ENCODE assay signal across 8 mouse cellular contexts in the genomic region with DNA sequence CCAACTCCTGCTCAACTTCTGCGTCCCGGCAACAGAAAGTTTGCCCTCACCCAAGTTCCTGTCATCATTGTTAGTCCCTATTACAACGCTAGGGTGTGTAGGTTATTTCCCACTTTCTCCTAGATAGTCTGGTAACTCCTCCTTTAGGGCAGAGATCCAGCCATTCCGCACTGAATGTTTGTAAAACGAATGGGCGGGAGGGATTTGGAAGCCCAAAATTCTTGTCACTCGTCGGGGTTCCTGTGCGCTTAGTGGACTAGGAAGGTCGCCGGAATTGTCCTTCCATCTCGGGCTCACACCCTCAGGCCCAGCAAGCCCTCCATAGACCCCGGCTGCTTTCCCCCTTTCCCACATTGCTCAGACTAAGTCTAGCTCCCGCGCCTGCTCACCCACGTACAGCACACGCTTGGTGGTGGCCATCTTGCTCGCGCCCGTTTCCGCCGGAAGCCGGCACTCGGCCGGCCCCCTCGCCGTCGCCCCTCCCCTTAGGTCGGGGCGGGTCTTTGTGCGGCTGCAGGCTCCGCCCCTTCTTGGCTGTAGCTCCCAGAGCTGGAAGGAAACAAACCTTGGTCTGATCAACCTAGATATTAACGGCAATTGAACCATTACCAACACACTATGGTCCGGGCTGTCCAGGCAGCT. TPM values are rescaled to one million over a fixed set of nuclear protein-coding genes. Genes with fewer than 3 reads are reported as not detected.
DNase-seq lines count a peak whose midpoint lies in the region; ATAC-seq and TF ChIP-seq lines count a peak whose summit lies in the region.

A gene (minus strand): TSS at position 439 of the 642 bp plus-strand sequence.

- peaks cover 41% of the 10 kb centered on the region for H3K36me3 ChIP-seq in E14TG2a.4 (ENCODE audit: insufficient read depth, low read length)
- peaks cover 4% of the 10 kb centered on the region; the same call in 1 of the 2 replicates for H3K36me3 ChIP-seq in forebrain, embryonic 11.5 days (ENCODE audit: control insufficient read depth, insufficient read depth, low read length)
- peaks cover 17% of the 10 kb centered on the region for H3K36me3 ChIP-seq in heart, embryonic 16.5 days (ENCODE audit: control insufficient read depth, insufficient read depth)
- H3K36me3 ChIP-seq in neural tube, embryonic 15.5 days, result peaks cover 11% of the 10 kb centered on the region; the same call in 1 of the 2 replicates

- peak; percentile 85 for DNase-seq in c-Kit-positive CD71-positive TER-119-negative erythroid progenitor cells, embryonic 14.5 days (ENCODE audit: low read depth)
- peak; percentile 95 for DNase-seq in forebrain, embryonic 11.5 days (ENCODE audit: low spot score)
- DNase-seq in kidney, postnatal 36 days, result peak; percentile 80 to 92
- DNase-seq in lung, adult 18-20 months, result peak; percentile 73 to 74
- DNase-seq in testis, postnatal 14 days (ENCODE audit: low spot score), result peak; percentile 83

- H3K9me3 ChIP-seq in E14TG2a.4 (ENCODE audit: low read length), result no peaks in the 10 kb centered on the region
- H3K9me3 ChIP-seq in forebrain, embryonic 11.5 days (ENCODE audit: control insufficient read depth, low read length), result no peaks in the 10 kb centered on the region
- no peaks in the 10 kb centered on the region for H3K9me3 ChIP-seq in heart, embryonic 16.5 days (replicated peaks; ENCODE audit: control insufficient read depth, low read length)
- H3K9me3 ChIP-seq in neural tube, embryonic 15.5 days (replicated peaks), result no peaks in the 10 kb centered on the region

- H3K4me1 ChIP-seq in E14TG2a.4 (replicated peaks; ENCODE audit: low read depth, low read length), result peaks cover 29% of the 10 kb centered on the region
- H3K4me1 ChIP-seq in forebrain, embryonic 11.5 days (replicated peaks; ENCODE audit: control insufficient read depth, insufficient read depth, low read length), result no peaks in the 10 kb centered on the region; the same call in 1 of the 2 replicates
- H3K4me1 ChIP-seq in heart, embryonic 16.5 days (ENCODE audit: control insufficient read depth, insufficient read depth, low read length), result peaks cover 12% of the 10 kb centered on the region
- peaks cover 24% of the 10 kb centered on the region for H3K4me1 ChIP-seq in neural tube, embryonic 15.5 days

- H3K9ac ChIP-seq in forebrain, embryonic 11.5 days (ENCODE audit: low read length), result peak within 1 kb of the TSS; percentile 74
- peak within 1 kb of the TSS; percentile 72 for H3K9ac ChIP-seq in heart, embryonic 16.5 days (ENCODE audit: low read length)
- peak within 1 kb of the TSS; percentile 41 for H3K9ac ChIP-seq in neural tube, embryonic 15.5 days (replicated peaks)

- peak within 1 kb of the TSS; percentile 92 for H3K4me3 ChIP-seq in E14TG2a.4 (replicated peaks; ENCODE audit: low read length)
- peak within 1 kb of the TSS; percentile 73 for H3K4me3 ChIP-seq in forebrain, embryonic 11.5 days (ENCODE audit: low read depth, low read length)
- peak within 1 kb of the TSS; percentile 85 for H3K4me3 ChIP-seq in heart, embryonic 16.5 days (ENCODE audit: low read length)
- H3K4me3 ChIP-seq in neural tube, embryonic 15.5 days (replicated peaks), result peak within 1 kb of the TSS; percentile 50

- ATAC-seq in forebrain, embryonic 11.5 days (replicated peaks; ENCODE audit: low FRiP score), result peak; percentile 98
- ATAC-seq in heart, embryonic 16.5 days (replicated peaks; ENCODE audit: extremely low read depth, insufficient read depth, low FRiP score), result peak; percentile 96
- peak; percentile 99 for ATAC-seq in neural tube, embryonic 15.5 days (ENCODE audit: low FRiP score)

- no peaks in the 10 kb centered on the region; the same call in 1 of the 2 replicates for H3K27me3 ChIP-seq in E14TG2a.4 (ENCODE audit: insufficient read depth, low read length)
- peaks cover 2% of the 10 kb centered on the region; the same call in 1 of the 2 replicates for H3K27me3 ChIP-seq in forebrain, embryonic 11.5 days (ENCODE audit: control insufficient read depth, insufficient read depth, low read length)
- 0 out of 2 replicates have a peak, but pooled peaks cover 2% of the 10 kb centered on the region for H3K27me3 ChIP-seq in heart, embryonic 16.5 days (ENCODE audit: control insufficient read depth, insufficient read depth, low read length)
- 0 out of 2 replicates have a peak, but pooled peaks cover 3% of the 10 kb centered on the region for H3K27me3 ChIP-seq in neural tube, embryonic 15.5 days (replicated peaks)

- no peak for TF ChIP-seq CTCF in E14TG2a.4 (conservative IDR thresholded peaks at IDR 0.05; ENCODE audit: low read length)

- H3K27ac ChIP-seq in forebrain, embryonic 11.5 days (ENCODE audit: low read depth, low read length), result peak within 1 kb of the TSS; percentile 47
- peak within 1 kb of the TSS; percentile 92 for H3K27ac ChIP-seq in heart, embryonic 16.5 days (ENCODE audit: low read length)
- peak within 1 kb of the TSS; percentile 74 for H3K27ac ChIP-seq in neural tube, embryonic 15.5 days (replicated peaks)

- under 1% methylated on average over 34 of the region's 34 CpGs for WGBS in forebrain, embryonic 11.5 days
- under 1% methylated on average over 34 of the region's 34 CpGs for WGBS in heart, embryonic 16.5 days
- under 1% methylated on average over 34 of the region's 34 CpGs for WGBS in neural tube, embryonic 15.5 days

- H3K4me2 ChIP-seq in forebrain, embryonic 11.5 days (ENCODE audit: low read depth, low read length, severe bottlenecking), result peak within 1 kb of the TSS; percentile 67
- peak within 1 kb of the TSS; percentile 98 for H3K4me2 ChIP-seq in heart, embryonic 16.5 days (ENCODE audit: low read depth, low read length)
- H3K4me2 ChIP-seq in neural tube, embryonic 15.5 days, result peak within 1 kb of the TSS; percentile 81

RNA-seq across cellular contexts. Expression of the gene that starts here (rescaled TPM):
- polyA plus RNA-seq in forebrain, embryonic 11.5 days (2014; fragmentation: Nextera tagmentation; extraction: Ambion mirVana), result 116 and 123 TPM in 2 replicates
- polyA plus RNA-seq in heart, embryonic 16.5 days (2015; fragmentation: Nextera tagmentation; extraction: Ambion mirVana), result 58.1 and 58.4 TPM in 2 replicates
- 50.4 and 66.1 TPM in 2 replicates for polyA plus RNA-seq in neural tube, embryonic 15.5 days (2015; fragmentation: Nextera tagmentation; extraction: Ambion mirVana)

Comparison
In these comparisons a context has a peak if more than half of its experiments do, and no peak if none do; other contexts are left out.
1. Peak in every context shown above with its lines: DNase-seq, ATAC-seq, H3K4me3 ChIP-seq and H3K27ac ChIP-seq.